ENCODE assay signal across 34 mouse cellular contexts in the genomic region with DNA sequence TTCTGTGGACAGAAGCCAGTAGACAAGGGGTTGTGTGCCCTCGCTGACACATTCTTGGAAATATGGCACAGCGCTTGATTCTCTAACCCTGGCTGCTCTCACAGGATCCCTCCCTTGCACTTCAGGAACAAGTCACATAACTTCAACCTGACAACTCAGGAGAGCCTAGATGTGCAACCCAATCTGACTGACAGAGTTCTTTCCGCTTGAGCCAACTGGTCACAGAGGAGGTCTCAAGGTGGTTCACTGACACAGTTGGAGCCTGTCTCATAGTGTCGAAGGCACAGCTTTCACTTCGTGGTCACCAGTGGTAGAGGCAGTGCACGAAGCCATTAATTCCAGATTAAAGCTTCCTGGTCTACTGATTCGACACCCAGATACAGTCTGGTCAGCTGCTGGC. TPM values are rescaled to one million over a fixed set of nuclear protein-coding genes. Genes with fewer than 3 reads are reported as not detected.
"Had no signal": no experiment of that assay in that cellular context is flagged by ENCODE, and none has a peak within 500 bp of the region (broad histone marks: within the 10 kb centered on the region; RNA-seq: fewer than 3 reads in every experiment).

No protein-coding gene starts in this region.

- H3K27ac ChIP-seq: layer of hippocampus, adult 2 months; liver, embryonic 13.5 days; midbrain, embryonic 10.5 days; midbrain, embryonic 13.5 days; neural tube, embryonic 13.5 days; stomach, postnatal 0 days had no signal

- H3K9me3 ChIP-seq: liver, embryonic 13.5 days; midbrain, embryonic 13.5 days had no signal

- H3K4me1 ChIP-seq: liver, embryonic 13.5 days; megakaryocyte, embryonic 14.5 days; midbrain, embryonic 10.5 days; midbrain, embryonic 13.5 days; neural tube, embryonic 13.5 days had no signal

- H3K4me3 ChIP-seq: layer of hippocampus, adult 2 months; liver, embryonic 13.5 days; megakaryocyte, embryonic 14.5 days; midbrain, embryonic 10.5 days; midbrain, embryonic 13.5 days; myocyte; neural tube, embryonic 13.5 days had no signal

- DNase-seq: kidney, adult 18-20 months; kidney, postnatal 10 days; layer of hippocampus, adult 9-11 months; liver, embryonic 13.5 days; lung, adult 2 months; lung, postnatal 14 days; retina, postnatal 1 day; right cerebral cortex, postnatal 25 days; spleen, adult 18-20 months; thymus, adult 2 months; thymus, postnatal 14 days; thymus, postnatal 4 days had no signal

- H3K36me3 ChIP-seq: liver, embryonic 13.5 days; midbrain, embryonic 10.5 days; midbrain, embryonic 13.5 days; neural tube, embryonic 13.5 days had no signal

- H3K27me3 ChIP-seq: liver, embryonic 13.5 days; megakaryocyte, embryonic 14.5 days; midbrain, embryonic 13.5 days; neural tube, embryonic 13.5 days had no signal

RNA-seq across cellular contexts. Expression of gene AW822073, which starts 12.5 kb away (rescaled TPM):
- total RNA-seq: layer of hippocampus, adult 2 months; layer of hippocampus, postnatal 25 days; left cerebral cortex, adult 18-20 months; left cerebral cortex, postnatal 25 days; liver, adult 2 months; monocyte, adult 5-6 weeks; neutrophil, adult 5-6 weeks had no signal
- polyA plus RNA-seq: intestine, embryonic 16.5 days; kidney, embryonic 14.5 days; large intestine, adult 2 months; limb, embryonic 11.5 days; limb, embryonic 14.5 days; liver, adult 2 months; liver, embryonic 13.5 days; liver, embryonic 16.5 days; lung, adult 2 months; lung, embryonic 16.5 days; midbrain, embryonic 10.5 days; midbrain, embryonic 13.5 days; midbrain, embryonic 16.5 days; myocyte; neural tube, embryonic 13.5 days; stomach, embryonic 14.5 days; stomach, postnatal 0 days; thymus, adult 2 months had no signal

RNA-seq across cellular contexts. Expression of gene Duxf3, which starts 20.2 kb away (rescaled TPM):
- total RNA-seq: layer of hippocampus, adult 2 months; layer of hippocampus, postnatal 25 days; left cerebral cortex, adult 18-20 months; left cerebral cortex, postnatal 25 days; liver, adult 2 months; monocyte, adult 5-6 weeks had no signal
- polyA plus RNA-seq: intestine, embryonic 16.5 days; kidney, embryonic 14.5 days; large intestine, adult 2 months; limb, embryonic 11.5 days; limb, embryonic 14.5 days; liver, adult 2 months; liver, embryonic 13.5 days; liver, embryonic 16.5 days; lung, adult 2 months; lung, embryonic 16.5 days; midbrain, embryonic 10.5 days; midbrain, embryonic 13.5 days; midbrain, embryonic 16.5 days; myocyte; neural tube, embryonic 13.5 days; stomach, embryonic 14.5 days; stomach, postnatal 0 days; thymus, adult 2 months had no signal

RNA-seq across cellular contexts. Expression of gene Gm4981, which starts 24.3 kb away (rescaled TPM):
- total RNA-seq: layer of hippocampus, adult 2 months; layer of hippocampus, postnatal 25 days; left cerebral cortex, adult 18-20 months; left cerebral cortex, postnatal 25 days; liver, adult 2 months; monocyte, adult 5-6 weeks had no signal
- polyA plus RNA-seq: intestine, embryonic 16.5 days; kidney, embryonic 14.5 days; large intestine, adult 2 months; limb, embryonic 11.5 days; limb, embryonic 14.5 days; liver, adult 2 months; liver, embryonic 13.5 days; liver, embryonic 16.5 days; lung, adult 2 months; lung, embryonic 16.5 days; midbrain, embryonic 10.5 days; midbrain, embryonic 13.5 days; midbrain, embryonic 16.5 days; myocyte; neural tube, embryonic 13.5 days; stomach, embryonic 14.5 days; stomach, postnatal 0 days; thymus, adult 2 months had no signal
